Mouse (Mus musculus): ENCODE data around the gene Sptbn1. TPM values are rescaled to one million over a fixed set of nuclear protein-coding genes. Genes with fewer than 3 reads are reported as not detected.

Gene Sptbn1
- total and polyA plus RNA-seq, 2 experiments from 2014 or later = 150 to 328 TPM

DNA sequence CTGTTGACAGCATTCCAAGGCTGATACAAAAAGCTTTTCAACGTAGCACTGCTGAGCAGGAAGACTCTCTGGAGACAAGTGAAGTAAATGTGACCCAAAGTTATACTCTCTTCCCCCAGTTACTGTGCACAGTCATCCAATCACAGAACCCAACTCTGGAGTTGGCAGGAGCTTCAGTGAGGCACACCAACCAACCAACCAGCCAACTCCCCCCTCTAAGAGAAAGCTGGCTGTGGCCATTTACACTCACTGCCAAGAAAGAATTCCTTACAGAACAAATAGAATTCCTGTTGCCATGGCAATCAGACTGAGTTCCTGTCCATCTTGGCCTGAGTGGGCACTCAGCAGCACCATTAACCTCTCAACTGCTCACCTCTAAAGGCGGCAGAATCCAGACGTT, 24.4 kb downstream of the Sptbn1 start:
- H3K4me3 ChIP-seq (ENCODE audit: low read depth, low read length) = no peak overlapping the region
- H3K27ac ChIP-seq (ENCODE audit: low read depth, low read length) = no peak overlapping the region
- H3K4me1 ChIP-seq (ENCODE audit: insufficient read depth) = peaks cover 9% of the 10 kb centered on the region
- no peaks in the 10 kb centered on the region for H3K9me3 ChIP-seq (ENCODE audit: low read length)
- peak; percentile 74 for DNase-seq
- 0 out of 2 replicates have a peak, but pooled peaks cover 3% of the 10 kb centered on the region for H3K36me3 ChIP-seq (ENCODE audit: insufficient read depth)
- no peak overlapping the region for H3K9ac ChIP-seq
- H3K4me2 ChIP-seq (ENCODE audit: low read depth) = 0 out of 2 replicates have a peak overlapping the region, but pooled peaks have one; percentile 6
- H3K27me3 ChIP-seq (ENCODE audit: insufficient read depth, low read length) = no peaks in the 10 kb centered on the region
- ATAC-seq = peak; percentile 93
- no peak for TF ChIP-seq CTCF (IDR thresholded peaks at IDR 0.05; ENCODE audit: low read depth)
- WGBS = 18% methylated on average over 3 of the region's 3 CpGs

GRCm38 (mm10) chr11:30240861-30241260, 27.1 kb downstream of the Sptbn1 start:
- Histone ChIP-seq H3K27ac (ENCODE audit: low read depth, low read length) (no peak overlapping the region), H3K36me3 (ENCODE audit: insufficient read depth) (0 out of 2 replicates have a peak, but pooled peaks cover 3% of the 10 kb centered on the region), H3K27me3 (ENCODE audit: insufficient read depth, low read length) (no peaks in the 10 kb centered on the region), H3K4me1 (ENCODE audit: insufficient read depth) (peaks cover 9% of the 10 kb centered on the region), H3K4me2 (ENCODE audit: low read depth) (no peak overlapping the region), H3K9ac (no peak overlapping the region), H3K9me3 (ENCODE audit: low read length) (no peaks in the 10 kb centered on the region), H3K4me3 (ENCODE audit: low read depth, low read length) (no peak overlapping the region)
- 33% methylated on average over 3 of the region's 3 CpGs for WGBS
- DNase-seq (no peak), ATAC-seq (no peak)
- TF ChIP-seq CTCF (IDR thresholded peaks at IDR 0.05; ENCODE audit: low read depth) = no peak

DNA sequence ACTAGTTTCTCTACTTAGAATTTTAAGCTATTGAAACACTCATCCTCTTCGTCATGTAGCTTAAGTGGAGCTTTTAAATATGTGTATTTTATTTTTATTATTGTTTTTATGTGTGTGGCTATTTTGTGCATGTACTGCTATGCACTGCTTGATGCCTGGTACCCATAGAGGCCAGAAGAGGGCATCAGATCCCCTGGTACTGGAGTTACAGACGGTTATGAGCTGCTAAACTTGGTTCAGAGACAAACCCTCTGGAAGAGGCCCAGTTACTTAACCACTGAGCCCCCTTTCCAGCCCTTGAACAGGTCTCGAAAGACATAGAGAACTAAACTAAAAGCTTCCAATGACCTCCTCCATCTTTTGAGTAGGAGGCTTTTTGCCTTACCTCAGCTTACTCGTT, 30.0 kb downstream of the Sptbn1 start:
- H3K4me2 ChIP-seq (ENCODE audit: low read depth) = no peak overlapping the region
- H3K4me3 ChIP-seq (ENCODE audit: low read depth, low read length) = no peak overlapping the region
- 0 out of 2 replicates have a peak, but pooled peaks have one; percentile 50 for ATAC-seq
- no peaks in the 10 kb centered on the region for H3K9me3 ChIP-seq (ENCODE audit: low read length)
- TF ChIP-seq CTCF (IDR thresholded peaks at IDR 0.05; ENCODE audit: low read depth) = peak; percentile 57
- H3K36me3 ChIP-seq (ENCODE audit: insufficient read depth) = peaks cover 10% of the 10 kb centered on the region
- H3K4me1 ChIP-seq (ENCODE audit: insufficient read depth) = no peaks in the 10 kb centered on the region
- no peak overlapping the region for H3K9ac ChIP-seq
- DNase-seq = no peak
- no peaks in the 10 kb centered on the region for H3K27me3 ChIP-seq (ENCODE audit: insufficient read depth, low read length)
- WGBS = 58% methylated on average over 4 of the region's 4 CpGs
- H3K27ac ChIP-seq (ENCODE audit: low read depth, low read length) = no peak overlapping the region

- no peak overlapping the region for H3K9ac ChIP-seq
- H3K4me2 ChIP-seq (ENCODE audit: low read depth) = no peak overlapping the region
- H3K4me3 ChIP-seq (ENCODE audit: low read depth, low read length) = no peak overlapping the region
- no peak overlapping the region for H3K27ac ChIP-seq (ENCODE audit: low read depth, low read length)
- no peaks in the 10 kb centered on the region for H3K27me3 ChIP-seq (ENCODE audit: insufficient read depth, low read length)
- 0 out of 2 replicates have a peak, but pooled peaks cover 4% of the 10 kb centered on the region for H3K4me1 ChIP-seq (ENCODE audit: insufficient read depth)
- H3K9me3 ChIP-seq (ENCODE audit: low read length) = no peaks in the 10 kb centered on the region
- H3K36me3 ChIP-seq (ENCODE audit: insufficient read depth) = peaks cover 10% of the 10 kb centered on the region
- WGBS = 89% methylated on average over 4 of the region's 4 CpGs
- ATAC-seq (no peak), DNase-seq (no peak)
- TF ChIP-seq CTCF (IDR thresholded peaks at IDR 0.05; ENCODE audit: low read depth) = no peak
These were observed 31.2 kb downstream of the Sptbn1 start for GRCm38 (mm10) chr11:30236681-30237242.

DNA sequence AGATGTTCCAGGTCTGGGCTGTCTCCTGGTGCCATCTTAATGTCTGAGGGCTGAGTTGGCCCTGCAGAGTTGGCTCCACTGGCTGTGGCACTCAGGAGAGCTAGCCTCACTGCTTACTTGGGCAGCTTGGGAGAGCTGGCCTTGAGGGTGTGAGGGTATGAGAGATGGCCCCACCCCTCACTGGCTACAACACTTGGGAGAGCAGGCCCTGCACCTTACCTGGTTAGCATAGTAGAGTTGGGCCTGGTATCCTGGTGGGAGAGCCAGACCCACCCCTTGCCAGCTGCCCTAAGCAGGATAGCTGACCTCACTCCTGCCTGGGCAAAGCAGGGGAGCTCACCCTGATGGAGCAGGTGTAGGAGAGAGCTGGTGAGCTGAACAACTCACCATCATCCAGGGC, 32.3 kb downstream of the Sptbn1 start:
- DNase-seq (no peak), ATAC-seq (no peak)
- H3K9ac ChIP-seq = no peak overlapping the region
- H3K4me2 ChIP-seq (ENCODE audit: low read depth) = no peak overlapping the region
- H3K4me3 ChIP-seq (ENCODE audit: low read depth, low read length) = no peak overlapping the region
- no peaks in the 10 kb centered on the region for H3K9me3 ChIP-seq (ENCODE audit: low read length)
- 0 out of 2 replicates have a peak, but pooled peaks cover 4% of the 10 kb centered on the region for H3K4me1 ChIP-seq (ENCODE audit: insufficient read depth)
- peaks cover 10% of the 10 kb centered on the region for H3K36me3 ChIP-seq (ENCODE audit: insufficient read depth)
- no peak overlapping the region for H3K27ac ChIP-seq (ENCODE audit: low read depth, low read length)
- TF ChIP-seq CTCF (IDR thresholded peaks at IDR 0.05; ENCODE audit: low read depth) = no peak
- no peaks in the 10 kb centered on the region for H3K27me3 ChIP-seq (ENCODE audit: insufficient read depth, low read length)

- Histone ChIP-seq H3K9me3 (ENCODE audit: low read length) (no peaks in the 10 kb centered on the region), H3K9ac (no peak overlapping the region), H3K4me3 (ENCODE audit: low read depth, low read length) (no peak overlapping the region), H3K27ac (ENCODE audit: low read depth, low read length) (no peak overlapping the region), H3K27me3 (ENCODE audit: insufficient read depth, low read length) (no peaks in the 10 kb centered on the region), H3K36me3 (ENCODE audit: insufficient read depth) (peaks cover 7% of the 10 kb centered on the region), H3K4me2 (ENCODE audit: low read depth) (no peak overlapping the region), H3K4me1 (ENCODE audit: insufficient read depth) (0 out of 2 replicates have a peak, but pooled peaks cover 4% of the 10 kb centered on the region)
- no peak for TF ChIP-seq CTCF (IDR thresholded peaks at IDR 0.05; ENCODE audit: low read depth)
- ATAC-seq = no peak
- WGBS = 87% methylated on average over 2 of the region's 2 CpGs
- no peak for DNase-seq
These were observed 32.8 kb downstream of the Sptbn1 start for GRCm38 (mm10) chr11:30235218-30235617.

DNA sequence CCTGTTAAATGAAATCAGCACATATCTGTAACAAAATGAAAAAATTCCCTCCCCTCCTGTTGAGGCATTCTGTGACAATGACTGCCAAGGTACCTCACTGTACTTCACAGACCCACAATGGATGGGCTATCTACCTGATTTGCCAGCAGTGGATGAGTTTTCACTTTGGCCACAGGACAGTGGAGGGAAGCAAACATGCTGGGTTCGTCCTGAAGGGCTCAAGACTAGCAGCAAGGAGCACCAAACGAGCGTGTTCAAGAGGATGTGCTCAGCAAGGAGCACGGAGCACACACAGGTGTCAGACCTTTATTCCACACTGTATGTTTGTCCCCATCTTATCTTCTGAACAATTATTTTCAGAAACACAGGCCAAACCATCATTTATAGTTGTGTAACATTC, 34.0 kb downstream of the Sptbn1 start:
- Histone ChIP-seq H3K9me3 (ENCODE audit: low read length) (no peaks in the 10 kb centered on the region), H3K27me3 (ENCODE audit: insufficient read depth, low read length) (no peaks in the 10 kb centered on the region), H3K36me3 (ENCODE audit: insufficient read depth) (peaks cover 7% of the 10 kb centered on the region), H3K4me3 (ENCODE audit: low read depth, low read length) (no peak overlapping the region), H3K27ac (ENCODE audit: low read depth, low read length) (no peak overlapping the region), H3K4me2 (ENCODE audit: low read depth) (no peak overlapping the region), H3K4me1 (ENCODE audit: insufficient read depth) (0 out of 2 replicates have a peak, but pooled peaks cover 4% of the 10 kb centered on the region), H3K9ac (no peak overlapping the region)
- DNase-seq (no peak), ATAC-seq (no peak)
- WGBS = 82% methylated on average over 4 of the region's 4 CpGs
- TF ChIP-seq CTCF (IDR thresholded peaks at IDR 0.05; ENCODE audit: low read depth) = no peak

Measured in forebrain, postnatal 0 days (tissue).